Mouse (Mus musculus) T-helper 2 cell (primary cell): ENCODE data around the gene Gulp1.

ENCODE experiments used
- in situ Hi-C: fragments of 300-600 bp; cut with MboI, MseI; formaldehyde crosslinking; loops from one replicate; pipeline ENCODE4 v1.15.1; 2025; ENCODE audit warnings: high pct_unique_total_duplicates

Gulp1 gene

GRCm38 (mm10) chr1:44720785-44721410 lies 169.6 kb downstream of the Gulp1 start:
- in situ Hi-C loops, result no loop called here

GRCm38 (mm10) chr1:44741256-44741655 lies 189.9 kb downstream of the Gulp1 start:
- in situ Hi-C loops, result no loop called here

GRCm38 (mm10) chr1:44745711-44746110 lies 194.4 kb downstream of the Gulp1 start:
- in situ Hi-C loops, result no loop called here

GRCm38 (mm10) chr1:44750731-44751730 lies 199.7 kb downstream of the Gulp1 start:
- in situ Hi-C loops, result no loop called here

GRCm38 (mm10) chr1:44778251-44778650 lies 226.9 kb downstream of the Gulp1 start:
- in situ Hi-C loops, result no loop called here

GRCm38 (mm10) chr1:44803594-44804372 lies 252.5 kb downstream of the Gulp1 start:
- in situ Hi-C loops, result no loop called here

- in situ Hi-C loops, result no loop called here
These were observed 255.1 kb downstream of the Gulp1 start for GRCm38 (mm10) chr1:44806368-44806767.

- in situ Hi-C loops, result no loop called here
These were observed 259.0 kb downstream of the Gulp1 start for GRCm38 (mm10) chr1:44810336-44810735.

- in situ Hi-C loops, result no loop called here
These were observed 282.6 kb downstream of the Gulp1 start for GRCm38 (mm10) chr1:44833934-44834333.
